Mouse (Mus musculus): ENCODE results near the gene Rfc2. TPM values are rescaled to one million over a fixed set of nuclear protein-coding genes. Genes with fewer than 3 reads are reported as not detected.

Gene Rfc2
- polyA plus RNA-seq (2012; rRNA removed): 11.0 and 14.5 TPM in 2 replicates

GRCm38 (mm10) chr5:134581146-134581545, at the start of gene Rfc2:
Rfc2 (plus strand) TSS chr5:134581366.

GRCm38 (mm10) chr5:134552110-134552972, 28.8 kb upstream of the Rfc2 start, which contains the start of gene Clip2:
Clip2 (minus strand) TSS chr5:134552434.

GRCm38 (mm10) chr5:134560071-134560449, 21.1 kb upstream of the Rfc2 start, which contains the start of gene Syna:
Syna (minus strand) TSS chr5:134560171.

GRCm38 (mm10) chr5:134614802-134615201, 33.6 kb downstream of the Rfc2 start, which contains the start of gene Lat2:
Lat2 (minus strand) TSS chr5:134615025.

GRCm38 (mm10) chr5:134639269-134639682, 58.1 kb downstream of the Rfc2 start, which contains the start of gene Eif4h:
Eif4h (minus strand) TSS chr5:134639490.

Other genes with a start within 250 kb of the Rfc2 start
- gene Gtf2ird1, start 124.7 kb upstream of the Rfc2 start, polyA plus RNA-seq (2012; rRNA removed): 9.7 and 12.8 TPM in 2 replicates
- gene Clip2, start 28.9 kb upstream of the Rfc2 start, polyA plus RNA-seq (2012; rRNA removed): 10.6 and 12.9 TPM in 2 replicates
- gene Syna, start 21.2 kb upstream of the Rfc2 start, polyA plus RNA-seq (2012; rRNA removed): 0.09 TPM in 1 of 2 replicates, not detected in the other
- gene Lat2, start 33.7 kb downstream of the Rfc2 start, polyA plus RNA-seq (2012; rRNA removed): 1.2 and 1.4 TPM in 2 replicates
- gene Eif4h, start 58.1 kb downstream of the Rfc2 start, polyA plus RNA-seq (2012; rRNA removed): 94.6 and 97.7 TPM in 2 replicates
- gene Limk1, start 107.2 kb downstream of the Rfc2 start, polyA plus RNA-seq (2012; rRNA removed): 4.8 TPM in 2 replicates
- gene Eln, start 166.0 kb downstream of the Rfc2 start, polyA plus RNA-seq (2012; rRNA removed): 73.2 and 109 TPM in 2 replicates